Mouse (Mus musculus): ENCODE measurements around the gene Nmrk1. TPM values are rescaled to one million over a fixed set of nuclear protein-coding genes. Genes with fewer than 3 reads are reported as not detected.

The Nmrk1 gene
- total RNA-seq, 2 experiments from 2014 or later: 4.6 to 10.1 TPM

Other genes with a start within 250 kb of the Nmrk1 start
- gene Ostf1, start 127 bp upstream of the Nmrk1 start, total RNA-seq (2015): 159 and 171 TPM in 2 replicates
- gene Ostf1, start 127 bp upstream of the Nmrk1 start, total RNA-seq (2017): 183 and 192 TPM in 2 replicates
- gene Carnmt1, start 38.8 kb downstream of the Nmrk1 start, total RNA-seq (2015): 34.2 and 38.6 TPM in 2 replicates
- 23.2 and 30.4 TPM in 2 replicates for gene Carnmt1, start 38.8 kb downstream of the Nmrk1 start, total RNA-seq (2017)
- 37.3 and 51.3 TPM in 2 replicates for gene D030056L22Rik, start 81.2 kb downstream of the Nmrk1 start, total RNA-seq (2015)
- 22.7 and 25.5 TPM in 2 replicates for gene D030056L22Rik, start 81.2 kb downstream of the Nmrk1 start, total RNA-seq (2017)
- gene Trpm6, start 118.0 kb downstream of the Nmrk1 start, total RNA-seq (2015): 0.32 TPM in 1 of 2 replicates, not detected in the other
- not detected in 2 replicates for gene Trpm6, start 118.0 kb downstream of the Nmrk1 start, total RNA-seq (2017)

Measured in megakaryocyte progenitor cell, adult 5-6 weeks (primary cell).